In the genomic region with DNA sequence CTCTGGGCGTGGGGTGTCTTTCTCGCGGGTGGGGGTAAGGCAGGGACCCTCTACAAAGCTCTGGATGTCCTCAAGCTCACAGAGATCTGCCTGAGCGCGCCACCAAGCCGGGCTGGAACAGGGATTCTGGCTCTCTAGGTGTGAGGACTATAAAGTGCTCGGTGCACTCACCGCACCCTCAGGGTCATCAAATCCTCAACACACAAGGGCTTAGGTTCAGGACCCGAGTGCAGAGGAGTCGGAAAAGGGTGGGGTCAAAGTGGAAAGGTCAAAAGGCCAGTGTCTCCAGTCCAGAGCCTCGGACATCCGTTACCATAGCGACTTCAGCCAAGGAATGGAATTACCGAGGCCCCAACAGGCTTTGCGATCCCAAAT, we compare ENCODE assay signal across 8 mouse cellular contexts. TPM values are rescaled to one million over a fixed set of nuclear protein-coding genes. Genes with fewer than 3 reads are reported as not detected.
A peak's percentile ranks its signal among the peaks of the same experiment; 100 is the strongest.
DNase-seq lines count a peak whose midpoint lies in the region; ATAC-seq lines count a peak whose summit lies in the region.

No protein-coding gene starts in this region.

- H3K9ac ChIP-seq in forebrain, embryonic 15.5 days (replicated peaks) = peak overlapping the region; percentile 30; the same call in 1 of the 2 replicates

- peak overlapping the region; percentile 64 for H3K4me2 ChIP-seq in forebrain, embryonic 15.5 days (replicated peaks)

- WGBS in forebrain, embryonic 15.5 days = 2% methylated on average over 15 of the region's 15 CpGs
- 12% methylated on average over 14 of the region's 15 CpGs for WGBS in macrophage (ENCODE audit: missing documents)

- H3K9me3 ChIP-seq in forebrain, embryonic 15.5 days = no peaks in the 10 kb centered on the region

- no peak overlapping the region for H3K27ac ChIP-seq in forebrain, embryonic 15.5 days (replicated peaks)
- no peak overlapping the region for H3K27ac ChIP-seq in macrophage

- H3K36me3 ChIP-seq in forebrain, embryonic 15.5 days = no peaks in the 10 kb centered on the region; the same call in 1 of the 2 replicates
- H3K36me3 ChIP-seq in macrophage (ENCODE audit: inconsistent target) = no peaks in the 10 kb centered on the region

- ATAC-seq in CD4-positive, CD25-positive, alpha-beta regulatory T cell, adult 4 months = peak; percentile 2
- ATAC-seq in forebrain, embryonic 15.5 days (replicated peaks) = peak; percentile 51

- peak overlapping the region; percentile 60 for H3K4me3 ChIP-seq in forebrain, embryonic 15.5 days
- peak overlapping the region; percentile 49 for H3K4me3 ChIP-seq in macrophage (ENCODE audit: inconsistent target)

- intact Hi-C loops in gastrocnemius, postnatal 36 days (cut with DNase I) = loop anchor here (5.0 kb wide), 1 partner anchor 86 kb away; a partner anchor contains a TSS

- peak; percentile 20 for DNase-seq in gastrocnemius, postnatal 25 days
- DNase-seq in gastrocnemius, postnatal 36 days = no peak
- no peak for DNase-seq in B cell, adult 2 months
- DNase-seq in spleen, adult 12 weeks (ENCODE audit: low spot score) = no peak
- DNase-seq in layer of hippocampus, adult 11-12 months (ENCODE audit: low spot score) = no peak

- H3K27me3 ChIP-seq in forebrain, embryonic 15.5 days = no peaks in the 10 kb centered on the region

- H3K79me2 ChIP-seq in macrophage (ENCODE audit: inconsistent target) = no peaks in the 10 kb centered on the region

- H3K4me1 ChIP-seq in forebrain, embryonic 15.5 days = peaks cover 15% of the 10 kb centered on the region

RNA-seq across cellular contexts. Expression of a gene that starts 0.3 kb away (rescaled TPM):
- total RNA-seq in gastrocnemius, postnatal 25 days (2021) = under 1 TPM; 0.26 to 0.80 TPM
- total RNA-seq in gastrocnemius, postnatal 36 days (2021) = under 1 TPM; 0.47 to 0.54 TPM
- polyA plus RNA-seq in CD4-positive, CD25-positive, alpha-beta regulatory T cell, adult 4 months (2017; shearing (Covaris generic)) = 1 to 10 TPM in 1 of 2 experiments, under 1 TPM in 1; 0.23 to 3.3 TPM
- 21.2 and 22.4 TPM in 2 replicates for polyA plus RNA-seq in forebrain, embryonic 15.5 days (2015; fragmentation: Nextera tagmentation; extraction: Ambion mirVana)
- 10 to 100 TPM in 1 of 26 experiments, 1 to 10 TPM in 14, under 1 TPM in 8, not detected in 3; 0.25 to 10.8 (median 1.6) TPM for total RNA-seq in macrophage (2018; cell fraction: chromatin; rRNA removed)
- total RNA-seq in macrophage (2018; cell fraction: cytosol; rRNA removed) = 1 to 10 TPM in 12 of 26 experiments, under 1 TPM in 14; 0.26 to 3.3 (median 0.81) TPM
- total RNA-seq in macrophage (2018; cell fraction: nucleus; rRNA removed) = 1 to 10 TPM in 16 of 26 experiments, under 1 TPM in 10; 0.17 to 5.9 (median 1.1) TPM
- polyA plus RNA-seq in macrophage (2018) = 0.39 to 3.5 TPM (median 2.4 TPM) in 3 replicates
